Mouse (Mus musculus): ENCODE measurements at regions not wholly inside any gene's neighbourhood (a gene's known extent, or its start where the extent isn't known, plus 50 kb on each side); places are given as distances from the start of the nearest gene placed in this dataset.

DNA sequence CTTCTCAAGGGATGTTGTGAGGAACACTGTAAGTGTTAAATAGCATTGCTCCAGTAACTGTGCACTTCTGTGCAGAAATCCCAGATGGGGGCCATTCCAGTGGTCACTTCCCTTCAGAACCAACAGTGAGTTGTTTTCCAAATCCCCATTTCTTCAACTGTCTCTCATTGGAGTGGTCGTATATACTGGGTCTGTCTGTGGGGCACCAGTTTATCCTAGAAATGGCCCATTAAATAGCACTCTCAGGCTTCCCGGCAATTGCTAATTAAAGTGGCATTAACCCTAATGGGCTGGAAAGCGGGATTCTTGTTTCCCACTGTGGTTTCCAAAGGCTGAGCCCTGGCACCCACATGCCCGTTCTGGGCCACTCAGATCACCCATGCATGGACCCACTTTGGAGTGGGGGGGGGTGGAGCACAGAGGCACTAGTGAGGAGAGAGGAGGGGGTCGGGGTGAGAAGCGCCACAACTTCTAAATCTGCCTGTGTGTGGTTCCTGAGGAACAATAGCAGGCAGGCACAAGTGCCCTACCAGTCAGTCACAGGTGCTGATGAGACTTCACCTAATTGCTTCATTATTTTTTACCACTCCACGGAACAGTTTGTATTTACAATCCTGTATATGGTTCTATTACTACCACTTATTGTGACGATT is 78.1 kb downstream of the Fam204a start:
- no peak for DNase-seq (ENCODE audit: extremely low spot score, low read depth, low spot score)

DNA sequence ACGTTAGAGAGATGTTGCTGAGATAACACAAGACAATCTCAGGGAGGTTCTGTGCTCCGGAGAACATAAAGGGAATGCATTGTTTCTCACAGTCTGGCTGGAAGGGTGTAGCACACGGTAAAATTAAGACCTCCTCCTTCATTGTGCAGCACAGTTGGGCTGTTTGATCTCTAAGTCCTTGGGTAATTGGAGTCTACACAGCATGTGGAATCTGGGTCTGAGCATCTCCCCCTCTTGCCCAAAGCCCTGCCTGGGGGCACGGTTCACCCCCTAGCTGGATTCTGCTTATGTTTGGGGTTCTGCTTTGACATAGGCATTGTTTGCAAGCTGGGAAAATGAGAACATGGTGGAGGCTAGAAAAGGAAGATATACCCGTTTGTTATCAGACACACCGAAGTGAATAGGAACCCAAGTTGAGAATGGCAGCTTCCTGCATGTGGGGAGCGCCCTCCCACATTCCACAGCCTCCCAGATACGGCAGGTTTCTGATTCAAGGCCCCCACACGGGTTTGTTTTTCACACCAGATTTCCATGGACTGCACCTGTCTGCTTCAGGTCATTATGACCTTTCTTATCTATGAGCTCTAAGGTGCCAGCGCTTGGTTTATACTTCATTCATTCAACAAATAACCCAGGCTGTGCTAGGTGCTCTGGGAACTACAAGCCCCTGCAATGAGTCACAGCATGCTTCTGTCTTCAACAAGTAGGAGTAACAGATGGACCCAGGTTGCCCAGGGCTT is 79.9 kb downstream of the Fam204a start:
- DNase-seq (ENCODE audit: extremely low spot score, low read depth, low spot score), result no peak

DNA sequence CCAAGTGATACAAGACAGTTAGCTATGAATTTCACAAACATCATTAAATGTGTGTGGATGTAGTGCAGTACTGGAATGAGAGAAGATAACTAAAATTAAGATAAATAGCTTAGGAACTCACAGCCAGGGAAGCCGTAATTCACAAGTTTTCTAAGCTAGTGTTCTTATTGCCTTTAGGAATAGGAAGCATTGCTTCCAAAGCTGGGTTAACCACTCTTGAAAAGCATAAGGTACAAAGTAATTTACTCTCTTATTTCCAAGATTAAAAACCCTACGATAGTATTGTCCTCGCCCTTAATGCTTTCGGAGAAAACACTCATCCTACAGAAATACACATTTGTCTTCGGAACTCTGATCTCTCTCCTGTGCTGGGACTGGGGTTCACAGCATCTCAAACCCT is 81.3 kb downstream of the Fam204a start:
- DNase-seq (ENCODE audit: extremely low spot score, low read depth, low spot score), result no peak

DNA sequence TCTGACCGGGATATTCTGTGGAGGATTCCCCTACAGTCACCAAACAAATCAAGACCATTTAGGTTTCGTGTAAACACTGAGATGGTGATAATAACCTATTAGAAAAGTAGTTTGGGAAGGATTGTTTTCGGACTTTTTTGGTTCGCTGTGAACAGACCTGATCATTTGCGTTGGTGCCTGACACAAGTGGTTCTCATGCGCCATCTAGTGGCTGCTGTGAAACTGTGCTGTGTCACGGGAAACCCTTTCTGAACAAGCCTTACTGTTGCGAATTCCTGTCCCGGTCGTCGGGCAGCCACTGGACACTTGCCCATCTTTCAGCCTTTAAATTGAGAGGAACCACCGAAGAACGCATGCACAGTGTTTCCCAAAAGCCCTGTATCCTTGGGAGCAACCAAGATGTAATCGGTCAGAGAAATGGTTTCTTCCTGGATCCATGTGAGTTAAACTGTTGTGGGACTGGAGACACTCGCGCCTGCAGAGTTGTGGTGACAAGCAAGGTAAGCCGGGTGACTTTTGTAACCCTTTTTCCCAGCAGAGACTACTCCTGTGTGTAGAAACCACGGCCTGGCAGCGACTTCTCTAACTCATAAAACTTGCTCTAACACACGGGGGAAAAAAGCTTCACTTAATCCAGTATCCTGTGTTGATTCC is 82.0 kb downstream of the Fam204a start:
- DNase-seq (ENCODE audit: extremely low spot score, low read depth, low spot score), result peak; percentile 94

DNA sequence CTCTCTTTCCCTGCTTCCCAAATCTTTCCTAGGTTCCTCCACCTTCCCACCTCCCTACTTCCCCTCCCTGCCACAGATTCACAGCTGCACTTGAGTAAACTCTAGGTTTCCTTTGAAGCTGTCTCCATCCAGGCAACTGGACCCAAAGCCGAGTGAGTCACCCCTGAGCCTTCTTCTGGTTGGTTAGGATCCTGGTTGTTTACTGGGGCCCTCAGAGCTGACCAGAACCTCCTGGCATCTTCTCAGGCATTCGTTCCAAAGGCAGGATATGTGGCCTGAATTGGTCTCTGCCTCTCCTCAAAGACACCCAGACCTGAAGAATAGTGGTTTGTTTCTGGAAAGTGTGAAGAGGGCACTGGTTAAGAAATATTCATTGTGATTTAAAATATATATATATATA is 87.6 kb downstream of the Fam204a start:
- DNase-seq (ENCODE audit: extremely low spot score, low read depth, low spot score), result no peak

DNA sequence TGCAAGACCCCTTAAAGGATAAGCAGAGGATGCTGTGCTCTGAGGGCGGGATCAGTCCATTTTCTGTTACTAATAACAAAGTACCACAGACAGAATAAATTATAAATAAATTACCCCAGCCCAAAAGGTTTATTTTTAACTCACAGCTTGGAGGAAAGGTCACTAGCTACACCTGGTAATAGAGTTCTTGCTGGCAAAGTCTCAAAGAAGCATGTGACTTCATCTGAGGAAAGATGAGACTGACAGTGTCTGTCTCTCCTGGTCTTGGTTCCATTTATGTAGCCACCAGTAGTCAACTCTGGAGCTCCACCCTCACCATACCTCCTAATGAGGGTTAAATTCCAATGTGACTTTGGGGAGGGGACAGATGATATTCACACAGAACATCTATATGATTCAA is 90.0 kb downstream of the Fam204a start:
- DNase-seq (ENCODE audit: extremely low spot score, low read depth, low spot score), result no peak

DNA sequence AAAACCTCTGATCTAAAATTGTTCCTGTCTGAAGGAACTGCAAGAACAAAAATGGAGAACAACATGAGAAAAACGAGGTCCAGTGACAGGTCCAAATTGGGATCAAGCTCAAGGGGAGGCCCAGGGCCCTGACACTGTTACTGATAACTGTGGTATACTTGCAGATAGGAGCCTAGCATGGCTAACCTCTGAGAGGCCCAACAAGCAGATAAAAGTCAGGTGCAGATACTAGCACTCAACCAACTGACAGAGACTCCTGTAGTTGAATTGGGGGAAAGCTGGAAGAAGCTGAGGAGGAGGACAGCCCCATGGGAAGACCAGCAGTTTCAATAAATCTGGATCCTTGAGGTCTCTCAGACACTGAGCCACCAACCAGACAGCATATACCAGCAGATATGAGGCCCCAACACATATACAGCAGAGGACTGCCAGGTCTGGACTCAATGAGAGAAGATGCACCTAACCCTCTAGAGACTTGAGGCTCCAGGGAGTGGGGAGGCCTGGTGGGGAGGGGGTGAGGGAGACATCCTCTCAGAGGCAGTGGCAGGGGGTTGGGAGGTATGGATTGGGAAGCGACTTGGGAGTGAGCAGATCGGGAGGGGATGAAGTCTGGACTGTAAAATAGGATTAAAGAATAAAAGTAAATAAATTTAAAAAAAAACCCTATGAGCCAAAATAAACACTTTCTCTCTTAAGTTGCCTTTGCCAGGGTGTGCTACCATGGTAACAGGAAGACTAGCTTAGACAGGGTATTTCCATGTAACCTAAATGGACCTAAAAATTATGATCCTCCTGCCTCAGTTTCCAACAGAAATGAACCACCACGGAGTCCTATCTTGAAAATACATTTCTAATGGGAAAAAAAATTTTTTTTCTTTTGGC is 91.8 kb downstream of the Fam204a start:
- DNase-seq (ENCODE audit: extremely low spot score, low read depth, low spot score), result no peak

DNA sequence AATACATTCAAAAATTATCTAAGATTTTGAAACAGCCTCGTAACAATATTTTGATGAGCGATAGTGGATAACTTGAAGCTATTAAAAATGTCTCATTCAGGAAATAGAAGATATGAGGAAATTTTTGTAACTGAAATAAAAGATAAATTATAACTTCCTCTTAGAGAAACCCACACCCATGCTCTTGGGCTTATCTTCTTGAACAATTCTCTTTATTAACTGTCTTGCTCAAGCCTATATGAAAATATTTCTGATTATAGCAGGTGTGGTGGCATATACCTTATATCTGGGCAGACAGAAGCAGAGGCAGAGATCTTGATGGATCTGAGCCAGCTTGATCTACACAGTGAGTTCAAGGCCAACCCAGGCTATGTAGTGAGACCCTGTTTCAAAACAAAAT is 96.9 kb downstream of the Fam204a start:
- DNase-seq (ENCODE audit: extremely low spot score, low read depth, low spot score), result no peak

DNA sequence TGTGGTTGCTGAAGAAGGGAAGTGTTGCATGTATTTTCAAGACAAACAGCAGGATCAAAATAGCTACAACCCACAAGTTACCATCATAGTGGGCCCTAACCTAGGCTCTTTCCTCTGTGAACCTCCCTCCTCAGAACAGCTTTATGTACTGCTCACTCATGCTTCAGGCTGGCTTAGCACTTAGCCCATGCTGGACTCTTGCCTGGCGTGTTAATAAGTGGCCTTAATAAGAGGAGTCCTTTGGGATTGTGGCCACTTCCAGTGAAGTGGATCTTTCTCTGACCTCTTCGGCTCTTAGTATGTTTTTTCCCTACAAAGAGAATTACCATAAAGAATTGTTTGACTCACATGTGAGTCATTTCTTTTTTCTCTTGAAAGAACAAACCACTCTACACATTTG is 101.9 kb downstream of the Fam204a start:
- DNase-seq (ENCODE audit: extremely low spot score, low read depth, low spot score), result no peak

DNA sequence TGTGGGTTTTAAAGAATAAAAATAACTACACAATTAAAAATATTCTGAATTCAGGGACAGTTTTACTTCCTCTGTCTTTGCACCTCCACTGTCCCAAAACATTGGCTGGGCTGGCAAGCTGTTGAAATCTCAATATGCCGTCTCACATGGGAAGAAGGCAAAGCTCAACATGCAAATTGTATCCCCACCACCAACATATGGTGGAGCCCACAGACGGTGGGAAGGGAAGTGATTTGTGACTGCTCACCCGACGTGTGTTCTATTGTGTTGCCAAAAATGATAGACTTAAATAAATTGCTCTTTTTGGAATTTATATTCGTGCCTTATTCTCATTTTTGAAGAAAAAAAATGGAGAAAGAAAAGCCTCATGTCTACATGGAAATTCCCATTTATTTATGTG is 105.6 kb downstream of the Fam204a start:
- DNase-seq (ENCODE audit: extremely low spot score, low read depth, low spot score), result no peak

DNA sequence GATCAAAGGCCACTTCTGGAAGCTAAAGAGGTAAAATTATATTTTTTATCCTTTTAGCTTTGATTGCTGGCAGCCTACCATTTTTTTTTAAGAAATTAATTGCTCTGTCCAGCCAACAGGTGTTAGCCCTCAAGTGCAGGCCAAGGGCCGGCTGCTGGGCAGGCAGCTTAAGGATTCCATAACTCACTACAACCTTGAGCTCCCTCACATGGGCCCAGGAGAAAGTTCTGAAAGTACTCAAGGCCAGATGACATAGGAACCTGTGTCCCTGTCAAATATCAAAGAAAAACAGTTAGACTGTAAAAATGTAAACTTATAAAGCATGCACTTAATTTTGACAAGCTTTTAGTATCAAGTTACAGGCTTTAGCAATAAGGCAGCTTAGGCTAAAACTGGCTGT is 107.5 kb downstream of the Fam204a start:
- DNase-seq (ENCODE audit: extremely low spot score, low read depth, low spot score), result peak; percentile 73

DNA sequence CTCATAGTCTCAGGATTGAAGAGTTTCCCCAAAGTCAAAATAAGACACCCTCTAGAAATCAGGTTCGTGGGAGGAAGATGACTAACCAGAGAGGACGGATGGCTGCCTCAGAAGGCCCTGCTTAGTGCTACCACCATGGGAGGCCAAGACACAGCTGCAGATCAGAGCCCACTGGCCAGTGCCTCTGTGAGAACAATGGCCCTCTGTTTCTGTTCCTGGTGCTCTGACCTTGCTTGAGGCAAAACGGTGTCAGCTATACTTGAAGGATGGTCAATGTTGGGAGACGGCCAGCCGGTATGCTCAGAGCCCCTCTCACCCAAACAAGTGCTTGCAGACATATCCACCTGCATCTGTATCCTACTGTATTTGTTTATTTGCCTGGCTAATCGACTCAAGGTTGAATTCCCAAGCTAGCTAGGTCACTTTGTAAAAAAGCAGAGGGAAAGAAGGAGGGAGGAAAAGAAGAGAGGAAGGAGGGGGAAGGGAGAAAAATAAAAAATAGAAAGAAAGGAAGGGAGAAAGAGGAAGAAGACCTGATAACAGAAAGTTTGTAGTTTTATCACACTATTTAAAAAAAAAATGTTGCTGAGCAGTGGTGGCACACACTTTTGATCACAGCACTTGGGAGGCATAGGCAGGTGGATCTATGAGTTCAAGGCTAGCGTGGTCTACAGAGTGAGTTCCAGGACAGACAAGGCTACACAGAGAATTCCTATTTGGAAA is 112.7 kb downstream of the Fam204a start:
- no peak for DNase-seq (ENCODE audit: extremely low spot score, low read depth, low spot score)

DNA sequence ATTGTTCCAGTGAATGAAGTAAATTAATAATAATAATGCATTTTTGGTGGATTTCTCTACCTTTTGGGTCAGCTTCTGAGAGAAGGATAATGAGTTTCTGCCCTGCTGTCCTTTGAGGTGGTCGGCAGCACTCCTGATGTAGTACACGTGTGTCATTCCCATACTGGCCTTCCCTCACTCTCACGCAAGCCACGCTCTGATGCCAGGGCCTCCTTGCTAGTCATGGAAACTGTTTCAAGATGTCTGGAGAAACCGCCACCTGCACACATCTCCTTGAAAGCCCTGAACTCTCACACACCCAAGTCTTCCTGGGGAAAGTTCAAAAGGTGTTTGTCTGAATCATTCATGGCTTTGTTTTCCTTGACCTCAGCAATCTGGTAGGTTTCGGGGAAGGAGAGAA is 116.2 kb downstream of the Fam204a start:
- no peak for DNase-seq (ENCODE audit: extremely low spot score, low read depth, low spot score)

DNA sequence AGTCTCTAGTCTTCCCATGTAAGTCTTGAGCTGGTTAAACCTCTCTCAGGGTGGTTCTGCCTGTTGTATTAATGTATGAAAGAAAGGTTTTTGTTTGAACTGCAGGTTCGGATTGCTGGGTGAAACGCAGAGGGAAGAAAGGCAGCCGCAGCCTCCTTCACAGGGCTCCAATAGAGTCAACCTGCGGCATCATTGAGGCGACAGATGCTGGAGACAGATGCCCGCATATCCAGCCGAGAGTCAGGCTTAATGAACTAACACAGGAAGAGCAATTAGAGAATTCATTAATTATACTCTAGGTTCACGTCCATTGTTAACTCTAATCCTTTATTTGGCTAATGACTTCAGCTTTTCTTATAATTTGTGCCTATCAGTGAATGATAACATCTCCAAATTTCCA is 117.0 kb downstream of the Fam204a start:
- no peak for DNase-seq (ENCODE audit: extremely low spot score, low read depth, low spot score)

DNA sequence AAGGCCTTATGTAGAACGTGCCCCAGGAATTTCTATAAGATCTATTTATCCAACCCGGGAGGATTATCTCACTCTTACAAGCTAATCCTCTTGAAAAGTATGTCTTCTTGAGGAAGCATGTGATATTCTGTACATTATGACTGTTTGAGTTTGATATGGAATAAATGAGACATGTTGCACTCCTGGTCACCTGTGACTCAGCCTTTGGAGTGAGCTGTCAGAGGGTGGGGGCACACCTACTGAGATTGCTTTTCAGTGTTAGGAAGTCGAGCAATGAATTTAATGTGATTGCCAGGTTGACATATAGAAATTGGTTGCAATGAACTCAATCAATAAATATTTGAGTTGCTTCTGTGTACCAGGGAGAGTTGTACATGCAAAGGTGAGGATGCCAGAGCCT is 128.6 kb downstream of the Fam204a start:
- no peak for DNase-seq (ENCODE audit: extremely low spot score, low read depth, low spot score)

DNA sequence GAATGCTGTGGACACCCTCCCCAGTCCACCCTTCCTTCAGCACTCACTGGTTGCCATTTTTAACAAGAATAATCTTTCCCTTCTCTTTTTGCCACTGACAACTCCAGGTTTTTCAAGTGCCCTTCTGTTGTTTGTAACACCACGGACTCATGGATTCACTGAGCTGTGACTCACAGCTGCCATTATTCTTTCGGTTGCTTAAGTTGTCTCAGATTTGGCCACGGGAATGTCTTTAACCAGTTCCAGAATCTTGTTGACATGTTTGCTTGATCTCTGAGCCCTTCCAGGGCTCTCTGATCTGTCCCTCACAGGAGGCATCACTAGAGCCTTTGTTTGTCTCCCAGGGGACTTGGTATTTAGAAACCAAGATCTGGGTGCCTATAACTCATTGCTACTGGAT is 131.5 kb upstream of the Rab11fip2 start:
- DNase-seq (ENCODE audit: extremely low spot score, low read depth, low spot score), result no peak

DNA sequence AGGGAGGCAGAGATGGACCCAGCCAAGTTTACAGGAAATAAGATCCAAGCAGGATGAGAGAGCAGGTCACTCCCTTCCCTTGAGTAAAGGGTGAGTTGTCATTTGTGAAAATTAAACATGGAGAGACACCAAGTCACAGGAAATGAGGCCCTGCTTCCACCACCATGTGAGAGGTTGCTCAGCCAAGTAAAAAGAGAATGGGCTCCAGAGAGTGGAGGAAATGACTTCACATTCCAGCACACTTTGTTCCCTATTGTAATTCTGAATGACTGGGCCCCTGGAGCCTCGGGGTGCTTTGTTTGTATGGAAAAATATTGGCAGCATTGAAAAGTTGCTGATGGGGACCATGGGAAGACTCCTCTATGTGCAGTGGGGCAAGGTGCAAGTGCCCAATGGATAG is 129.9 kb upstream of the Rab11fip2 start:
- no peak for DNase-seq (ENCODE audit: extremely low spot score, low read depth, low spot score)

DNA sequence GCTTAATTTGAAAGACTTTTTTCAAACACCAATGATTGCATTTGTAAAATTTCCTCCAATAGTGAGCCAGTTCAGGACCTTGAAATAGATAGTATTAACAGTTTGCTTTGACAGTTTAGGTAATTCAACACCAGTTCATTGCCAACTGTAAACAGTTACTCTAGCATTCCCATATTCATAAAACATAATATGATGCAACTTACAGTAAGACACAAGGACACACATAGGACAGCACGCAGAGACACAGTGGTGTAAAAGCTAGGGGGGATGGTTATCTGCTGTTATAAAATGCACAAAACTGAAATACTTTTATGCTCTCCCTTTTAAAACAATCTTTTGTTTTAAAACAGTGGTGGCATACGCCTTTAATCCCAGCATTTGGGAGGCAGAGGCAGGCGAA is 122.7 kb upstream of the Rab11fip2 start:
- no peak for DNase-seq (ENCODE audit: extremely low spot score, low read depth, low spot score)

DNA sequence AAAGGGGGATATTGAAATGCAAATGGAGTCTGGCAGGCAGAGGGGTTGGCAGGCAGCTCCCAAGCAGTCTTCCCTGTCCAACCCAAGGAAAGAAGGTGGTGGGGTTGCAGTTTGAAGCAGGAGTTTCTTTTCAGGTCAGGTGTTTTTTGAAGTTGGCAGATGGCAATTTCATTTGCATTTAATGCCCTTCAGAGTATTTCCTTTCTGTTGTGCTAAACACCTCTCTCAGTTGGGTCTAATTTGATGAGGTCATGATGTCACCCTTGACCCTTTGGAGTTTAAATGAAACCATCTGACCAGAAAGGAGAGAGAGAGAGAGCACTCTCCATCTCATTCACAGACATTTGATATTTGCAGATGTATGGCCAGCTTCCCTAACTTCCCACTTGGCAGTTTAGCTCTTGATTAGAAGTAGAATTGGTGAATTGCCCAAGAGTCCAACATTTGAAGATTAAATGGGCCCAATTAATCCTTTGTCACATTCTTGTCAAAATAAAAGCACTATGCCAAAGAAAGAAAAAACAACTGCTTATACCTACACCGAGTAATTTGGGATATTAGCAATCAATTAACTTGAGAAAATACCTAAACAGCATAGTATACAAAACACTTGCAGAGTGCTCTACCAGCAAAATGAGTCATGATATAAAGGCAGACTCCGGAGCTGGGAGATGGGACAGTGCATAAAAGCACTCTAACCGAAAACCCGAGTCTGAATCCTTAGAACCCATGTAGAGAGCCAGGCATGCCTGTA is 111.8 kb upstream of the Rab11fip2 start:
- DNase-seq (ENCODE audit: extremely low spot score, low read depth, low spot score), result peak; percentile 82

DNA sequence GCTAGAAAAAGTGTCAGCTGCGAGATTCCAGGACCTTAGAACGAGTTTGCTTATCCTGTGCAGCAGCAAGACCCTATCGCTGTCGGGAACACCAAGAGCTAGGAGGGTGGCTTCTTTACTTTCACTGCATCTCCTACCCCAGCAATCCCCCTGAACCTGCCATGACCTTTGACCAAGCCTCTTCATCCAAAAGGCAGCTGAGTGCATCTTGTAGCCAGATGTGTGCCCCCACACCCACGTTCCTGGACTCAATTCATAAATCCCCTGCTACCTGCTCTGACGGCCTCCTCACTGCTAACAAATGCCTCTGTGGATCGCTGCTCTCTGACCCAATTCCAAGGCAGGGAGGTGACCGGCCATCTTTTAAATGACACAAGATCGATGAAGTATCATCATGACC is 107.7 kb upstream of the Rab11fip2 start:
- no peak for DNase-seq (ENCODE audit: extremely low spot score, low read depth, low spot score)
